Mouse (Mus musculus) liver, embryonic 14.5 days (tissue): ENCODE data around the gene 1190007I07Rik.

Source experiments
- CTCF ChIP-seq: IDR thresholded peaks from 2 replicates; pipeline ENCODE4 v1.5.1; 2016; ENCODE audit warnings: antibody characterized with exemption, low read depth, control low read depth
- EP300 ChIP-seq: IDR thresholded peaks from 2 replicates; pipeline ENCODE4 v1.6.1; 2016; ENCODE audit warnings: antibody characterized with exemption, low read depth

DNA sequence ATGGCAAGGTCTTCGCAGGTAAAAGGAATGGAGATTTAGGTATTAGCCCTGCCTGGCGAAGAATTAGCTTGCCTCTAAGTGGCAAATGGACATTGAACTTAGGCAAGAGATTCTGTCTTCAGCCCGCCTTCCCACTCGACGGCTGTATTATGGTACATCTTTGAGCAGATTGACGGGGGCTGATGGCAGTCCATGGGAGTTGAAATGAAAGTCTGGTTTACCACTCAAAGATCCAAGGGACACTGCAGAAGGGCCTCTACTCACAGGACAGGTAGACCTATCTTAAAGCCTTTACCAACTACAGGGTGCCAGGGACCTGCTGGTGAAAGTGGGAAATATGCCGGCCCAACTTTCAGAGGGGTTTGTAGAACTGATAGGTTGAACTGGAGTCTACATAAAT is 7.5 kb upstream of the 1190007I07Rik start:
- TF ChIP-seq EP300 = no peak
- TF ChIP-seq CTCF = no peak
